ENCODE assay signal across 12 mouse cellular contexts in genomic region chr19:53670625-53671141, GRCm38 (mm10). TPM values are rescaled to one million over a fixed set of nuclear protein-coding genes. Genes with fewer than 3 reads are reported as not detected.
DNase-seq lines count a peak whose midpoint lies in the region; ATAC-seq and TF ChIP-seq lines count a peak whose summit lies in the region.
"Had no signal": no experiment of that assay in that cellular context is flagged by ENCODE, and none has a peak within 500 bp of the region (broad histone marks: within the 10 kb centered on the region; RNA-seq: fewer than 3 reads in every experiment).

No protein-coding gene starts in this region.

- 33% methylated on average over 12 of the region's 12 CpGs for WGBS in kidney, postnatal 0 days
- 62% methylated on average over 12 of the region's 12 CpGs for WGBS in neural tube, embryonic 15.5 days
- 35% methylated on average over 12 of the region's 12 CpGs for WGBS in lung, postnatal 0 days

- H3K4me3 ChIP-seq in kidney, postnatal 0 days (replicated peaks; ENCODE audit: low read depth, low read length) = no peak overlapping the region
- no peak overlapping the region for H3K4me3 ChIP-seq in neural tube, embryonic 15.5 days (replicated peaks)
- H3K4me3 ChIP-seq in lung, postnatal 0 days (ENCODE audit: low read depth, low read length) = no peak overlapping the region

- no peaks in the 10 kb centered on the region for H3K9me3 ChIP-seq in kidney, postnatal 0 days (replicated peaks; ENCODE audit: low read length)
- H3K9me3 ChIP-seq in neural tube, embryonic 15.5 days (replicated peaks) = no peaks in the 10 kb centered on the region
- H3K9me3 ChIP-seq in lung, postnatal 0 days (ENCODE audit: low read length) = no peaks in the 10 kb centered on the region

- TF ChIP-seq EP300 in lung, postnatal 0 days (IDR thresholded peaks at IDR 0.05) = no peak

- no peak for TF ChIP-seq CTCF in kidney, postnatal 0 days (IDR thresholded peaks at IDR 0.05; ENCODE audit: low read depth)
- TF ChIP-seq CTCF in lung, postnatal 0 days (IDR thresholded peaks at IDR 0.05) = no peak

- H3K4me2 ChIP-seq in kidney, postnatal 0 days (ENCODE audit: low read length) = no peak overlapping the region
- no peak overlapping the region for H3K4me2 ChIP-seq in neural tube, embryonic 15.5 days
- H3K4me2 ChIP-seq in lung, postnatal 0 days (replicated peaks; ENCODE audit: low read depth, low read length) = no peak overlapping the region

- H3K36me3 ChIP-seq in kidney, postnatal 0 days (ENCODE audit: insufficient read depth, low read length) = no peaks in the 10 kb centered on the region
- no peaks in the 10 kb centered on the region for H3K36me3 ChIP-seq in neural tube, embryonic 15.5 days
- no peaks in the 10 kb centered on the region for H3K36me3 ChIP-seq in lung, postnatal 0 days (ENCODE audit: insufficient read depth, low read length)

- H3K27ac ChIP-seq in kidney, postnatal 0 days = no peak overlapping the region
- no peak overlapping the region for H3K27ac ChIP-seq in neural tube, embryonic 15.5 days (replicated peaks)
- no peak overlapping the region for H3K27ac ChIP-seq in lung, postnatal 0 days (ENCODE audit: low read length)

- no peaks in the 10 kb centered on the region for H3K4me1 ChIP-seq in kidney, postnatal 0 days (replicated peaks; ENCODE audit: insufficient read depth, low read length)
- peaks cover 10% of the 10 kb centered on the region; the same call in 1 of the 2 replicates for H3K4me1 ChIP-seq in neural tube, embryonic 15.5 days
- no peaks in the 10 kb centered on the region for H3K4me1 ChIP-seq in lung, postnatal 0 days (ENCODE audit: insufficient read depth, low read depth, low read length)

- intact Hi-C loops in heart, postnatal 25 days (cut with DNase I) = no loop called here

- peaks cover 4% of the 10 kb centered on the region; the same call in 1 of the 2 replicates for H3K27me3 ChIP-seq in kidney, postnatal 0 days (ENCODE audit: insufficient read depth, low read length)
- H3K27me3 ChIP-seq in neural tube, embryonic 15.5 days (replicated peaks) = peaks cover 22% of the 10 kb centered on the region
- H3K27me3 ChIP-seq in lung, postnatal 0 days (replicated peaks; ENCODE audit: insufficient read depth, low read length) = peaks cover 36% of the 10 kb centered on the region

- ATAC-seq in kidney, postnatal 0 days (replicated peaks; ENCODE audit: low FRiP score, low read depth) = peak; percentile 49
- no peak for ATAC-seq in neural tube, embryonic 15.5 days (ENCODE audit: low FRiP score)
- no peak for ATAC-seq in inflammation-experienced regulatory T-cells, adult 6 months
- ATAC-seq in lung, postnatal 0 days = no peak

- no peak overlapping the region for H3K9ac ChIP-seq in kidney, postnatal 0 days (ENCODE audit: low read depth, low read length)
- H3K9ac ChIP-seq in neural tube, embryonic 15.5 days (replicated peaks) = no peak overlapping the region
- no peak overlapping the region for H3K9ac ChIP-seq in lung, postnatal 0 days (replicated peaks; ENCODE audit: low read depth)

- no peak for DNase-seq in kidney, postnatal 0 days (ENCODE audit: low spot score)
- no peak for DNase-seq in kidney, adult 9 months
- DNase-seq in heart, adult 18-20 months = peak; percentile 77 to 86
- peak; percentile 43 for DNase-seq in heart, postnatal 25 days (ENCODE audit: low spot score)
- peak; percentile 70 for DNase-seq in retina, postnatal 1 day
- no peak for DNase-seq in lung, postnatal 0 days (ENCODE audit: low spot score)
- DNase-seq: kidney, postnatal 10 days; left cerebral cortex, postnatal 4 days; right cerebral cortex, adult 18-20 months had no signal

RNA-seq across cellular contexts. Expression of gene Rbm20, which starts 6.4 kb away (rescaled TPM):
- 2.5 and 2.8 TPM in 2 replicates for polyA plus RNA-seq in kidney, postnatal 0 days (2015; fragmentation: Nextera tagmentation; extraction: Ambion mirVana)
- 100 to 1,000 TPM; 175 to 184 TPM for total RNA-seq in heart, adult 18-20 months (2021)
- 100 to 1,000 TPM; 203 to 227 TPM for total RNA-seq in heart, postnatal 25 days (2021)
- polyA plus RNA-seq in neural tube, embryonic 15.5 days (2015; fragmentation: Nextera tagmentation; extraction: Ambion mirVana) = 0.51 and 1.4 TPM in 2 replicates
- polyA plus RNA-seq in inflammation-experienced regulatory T-cells, adult 6 months (2017; shearing (Covaris generic)) = under 1 TPM; 0.15 to 0.20 (median 0.15) TPM
- 0.51 and 0.58 TPM in 2 replicates for polyA plus RNA-seq in lung, postnatal 0 days (2015; fragmentation: Nextera tagmentation; extraction: Ambion mirVana)
- total RNA-seq: hematopoietic stem cell, adult 5-6 weeks had no signal

Comparison
In these comparisons a context has a peak if more than half of its experiments do, and no peak if none do; other contexts are left out.
1. DNase-seq: peak in heart, adult 18-20 months (2 of 2), heart, postnatal 25 days (single experiment) and retina, postnatal 1 day (single experiment); none in kidney, postnatal 0 days (single experiment), kidney, adult 9 months (single experiment) and lung, postnatal 0 days (single experiment).